Mouse (Mus musculus) cerebellum, adult 2 months (tissue): ENCODE measurements at regions not wholly inside any gene's neighbourhood (a gene's known extent, or its start where the extent isn't known, plus 50 kb on each side); places are given as distances from the start of the nearest gene placed in this dataset.

Experiments
- CTCF ChIP-seq: fragments of 200-500 bp; IDR thresholded peaks from 2 replicates; pipeline ENCODE4 v1.5.1; 2011; ENCODE audit warnings: low read depth, mild to moderate bottlenecking, control low read depth, low read length, moderate library complexity, borderline replicate concordance; ENCODE audit not compliant: insufficient read depth
- POLR2A ChIP-seq: fragments of 200-500 bp; IDR thresholded peaks from 2 replicates; pipeline ENCODE4 v1.6.1; 2011; ENCODE audit warnings: low read length, control low read depth, borderline replicate concordance; ENCODE audit not compliant: insufficient read depth

DNA sequence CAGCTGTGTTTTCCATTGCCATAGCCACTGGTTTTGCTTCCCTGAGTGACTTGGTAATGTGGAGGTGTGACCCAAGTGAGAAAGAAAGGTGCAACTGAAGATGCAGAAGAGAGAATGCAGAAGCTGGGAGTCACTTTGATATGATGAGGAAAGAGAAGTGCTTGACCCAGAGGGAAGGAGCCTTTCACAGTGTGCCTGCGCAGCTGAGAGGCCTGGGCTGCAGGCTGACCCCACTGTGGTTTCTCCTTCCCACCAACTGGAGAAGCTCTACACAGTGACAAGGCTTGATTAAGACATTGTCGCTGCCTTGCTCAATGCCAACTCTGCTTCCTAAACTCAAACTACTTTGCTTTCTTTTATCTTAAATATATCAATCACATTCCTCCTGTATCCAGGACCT lies 305.3 kb upstream of the Kdm8 start:
- TF ChIP-seq CTCF (no peak), POLR2A (no peak)
